Mouse (Mus musculus) Patski (cell line): ENCODE measurements around the gene Gm49384. TPM values are rescaled to one million over a fixed set of nuclear protein-coding genes. Genes with fewer than 3 reads are reported as not detected.

Experiments used
- ATAC-seq: fragments of 100-300 bp; one replicate; pipeline ENCODE4 v1.8.0; 2021
- CTCF ChIA-PET: fragments of 350-600 bp; sonication (Branson Sonifier 250); formaldehyde crosslinking; loops from one replicate; lab custom pipeline; 2022; ENCODE audit warnings: inconsistent platforms; lab: Charles Lee
- POLR2A ChIA-PET: fragments of 350-600 bp; sonication (Branson Sonifier 250); formaldehyde crosslinking; loops from one replicate; lab custom pipeline; 2022; ENCODE audit warnings: antibody characterized with exemption, inconsistent platforms; lab: Charles Lee
- DNase-seq: peaks from one replicate; pipeline ENCODE4 v3.0.0-alpha.2; 2011; ENCODE audit warnings: low read depth, low spot score
- H3K27me3 ChIP-seq: fragments of 371-371 bp; one replicate; pipeline ENCODE4 v1.5.1; 2021
- CTCF ChIP-seq: fragments of 100-300 bp; IDR thresholded peaks from one replicate; pipeline ENCODE4 v1.5.1; 2021
- in situ Hi-C: fragments of 300-500 bp; cut with MboI; formaldehyde crosslinking; loops from 3 replicates; pipeline ENCODE4 v1.11.1; 2018; ENCODE audit warnings: low pct_unique_long_range_greater_than_20kb, mixed read lengths
- polyA plus RNA-seq: library from polyadenylated mRNA; unstranded; gene quantifications from one replicate; pipeline ENCODE4 v1.2.3, GENCODE M21; 2021

The Gm49384 gene
- polyA plus RNA-seq, 1 experiment from 2014 or later, result 4.9 TPM

DNA sequence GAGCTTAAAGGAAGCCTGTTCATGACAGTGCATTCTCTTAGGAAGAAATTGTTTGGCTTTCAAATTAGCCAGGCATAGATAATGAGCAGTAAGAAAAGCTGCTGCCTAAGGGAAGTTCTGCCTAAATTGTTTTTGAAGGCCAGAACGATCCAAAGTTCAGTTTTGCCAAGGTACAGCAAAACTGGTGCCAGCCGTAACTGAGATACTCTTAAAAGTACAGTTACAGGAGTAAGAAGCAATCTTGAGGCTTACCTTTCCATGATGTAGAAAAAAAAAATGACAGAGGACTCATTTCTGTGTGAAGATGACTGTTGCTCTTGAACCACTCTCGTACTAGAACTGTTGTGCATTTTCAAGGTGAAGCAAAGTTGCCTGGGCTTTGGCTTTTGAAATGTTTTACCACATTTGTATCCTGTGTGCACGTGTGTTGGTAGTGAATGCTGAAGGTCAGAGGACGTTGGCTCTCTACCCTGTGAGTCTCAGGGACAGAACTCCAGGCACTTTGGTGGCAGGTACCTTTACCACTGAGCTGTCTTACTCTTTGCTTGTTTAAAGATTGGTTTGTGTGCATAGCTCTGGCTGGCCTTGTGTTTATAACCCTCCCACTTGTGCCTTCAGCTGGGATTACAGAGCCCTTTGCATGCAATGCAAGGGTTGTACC is 17.1 kb downstream of the Gm49384 start:
- no peaks in the 10 kb centered on the region for H3K27me3 ChIP-seq
- TF ChIP-seq CTCF, result no peak
- ChIA-PET POLR2A (no interaction called here), CTCF (no interaction called here)
- DNase-seq (no peak), ATAC-seq (no peak)
- in situ Hi-C loops, result no loop called here

DNA sequence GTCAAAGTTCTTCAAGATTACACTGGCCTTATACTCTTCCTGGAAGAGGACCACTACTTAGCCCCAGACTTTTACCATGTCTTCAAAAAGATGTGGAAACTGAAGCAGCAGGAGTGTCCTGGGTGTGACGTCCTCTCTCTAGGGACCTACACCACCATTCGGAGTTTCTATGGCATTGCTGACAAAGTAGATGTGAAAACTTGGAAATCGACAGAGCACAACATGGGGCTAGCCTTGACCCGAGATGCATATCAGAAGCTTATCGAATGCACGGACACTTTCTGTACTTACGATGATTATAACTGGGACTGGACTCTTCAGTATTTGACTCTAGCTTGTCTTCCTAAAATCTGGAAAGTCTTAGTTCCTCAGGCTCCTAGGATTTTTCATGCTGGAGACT is 18.7 kb downstream of the Gm49384 start:
- ATAC-seq, result no peak
- no peak for DNase-seq

DNA sequence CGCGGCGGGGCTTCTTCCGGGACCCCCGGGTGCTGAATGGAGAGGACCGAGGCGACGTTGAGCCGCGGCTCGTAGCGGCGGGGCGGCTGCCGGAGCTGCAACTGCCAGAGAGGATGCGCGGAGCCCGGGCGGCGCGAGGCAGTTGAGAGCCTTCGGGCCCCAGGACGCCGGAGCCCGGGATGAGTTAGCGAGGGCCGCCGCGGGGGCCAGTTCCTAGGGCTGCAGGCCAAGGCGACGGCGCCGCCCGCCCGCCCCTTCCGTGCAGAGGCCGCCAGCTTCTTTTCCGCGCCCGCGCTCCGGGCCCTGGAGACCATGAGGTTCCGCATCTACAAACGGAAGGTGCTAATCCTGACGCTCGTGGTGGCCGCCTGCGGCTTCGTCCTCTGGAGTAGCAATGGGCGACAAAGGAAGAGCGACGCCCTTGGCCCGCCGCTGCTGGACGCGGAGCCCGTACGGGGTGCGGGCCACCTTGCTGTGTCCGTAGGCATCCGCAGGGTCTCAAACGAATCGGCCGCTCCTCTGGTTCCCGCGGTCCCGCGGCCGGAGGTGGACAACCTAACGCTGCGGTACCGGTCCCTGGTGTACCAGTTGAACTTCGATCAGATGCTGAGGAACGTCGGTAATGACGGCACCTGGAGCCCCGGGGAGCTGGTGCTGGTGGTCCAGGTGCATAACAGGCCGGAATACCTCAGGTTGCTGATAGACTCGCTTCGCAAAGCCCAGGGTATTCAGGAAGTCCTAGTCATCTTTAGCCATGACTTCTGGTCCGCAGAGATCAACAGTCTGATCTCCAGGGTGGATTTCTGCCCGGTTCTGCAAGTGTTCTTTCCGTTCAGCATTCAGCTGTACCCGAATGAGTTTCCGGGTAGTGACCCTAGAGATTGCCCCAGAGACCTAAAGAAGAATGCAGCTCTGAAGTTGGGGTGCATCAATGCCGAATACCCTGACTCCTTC is 19.4 kb downstream of the Gm49384 start:
- peak; percentile 47 for ATAC-seq
- in situ Hi-C loops, result no loop called here
- DNase-seq, result no peak
- ChIA-PET CTCF (no interaction called here), POLR2A (interaction anchor here (0.6 to 1.6 kb wide), 4 partner anchors 9 to 512 kb away, joined by 3 to 6 read pairs (median 4); partner anchors contain the start of gene Gm49383)
- TF ChIP-seq CTCF, result no peak
- H3K27me3 ChIP-seq, result no peaks in the 10 kb centered on the region

More for the DNA sequence above, 18.7 kb downstream of the Gm49384 start:
- H3K27me3 ChIP-seq, result no peaks in the 10 kb centered on the region
- no peak for TF ChIP-seq CTCF
- ChIA-PET CTCF (no interaction called here), POLR2A (interaction anchor here (1.6 kb wide), 1 partner anchor 12 kb away, joined by 6 read pairs; the partner anchor contains the start of gene Gm49383)
- in situ Hi-C loops, result no loop called here

DNA sequence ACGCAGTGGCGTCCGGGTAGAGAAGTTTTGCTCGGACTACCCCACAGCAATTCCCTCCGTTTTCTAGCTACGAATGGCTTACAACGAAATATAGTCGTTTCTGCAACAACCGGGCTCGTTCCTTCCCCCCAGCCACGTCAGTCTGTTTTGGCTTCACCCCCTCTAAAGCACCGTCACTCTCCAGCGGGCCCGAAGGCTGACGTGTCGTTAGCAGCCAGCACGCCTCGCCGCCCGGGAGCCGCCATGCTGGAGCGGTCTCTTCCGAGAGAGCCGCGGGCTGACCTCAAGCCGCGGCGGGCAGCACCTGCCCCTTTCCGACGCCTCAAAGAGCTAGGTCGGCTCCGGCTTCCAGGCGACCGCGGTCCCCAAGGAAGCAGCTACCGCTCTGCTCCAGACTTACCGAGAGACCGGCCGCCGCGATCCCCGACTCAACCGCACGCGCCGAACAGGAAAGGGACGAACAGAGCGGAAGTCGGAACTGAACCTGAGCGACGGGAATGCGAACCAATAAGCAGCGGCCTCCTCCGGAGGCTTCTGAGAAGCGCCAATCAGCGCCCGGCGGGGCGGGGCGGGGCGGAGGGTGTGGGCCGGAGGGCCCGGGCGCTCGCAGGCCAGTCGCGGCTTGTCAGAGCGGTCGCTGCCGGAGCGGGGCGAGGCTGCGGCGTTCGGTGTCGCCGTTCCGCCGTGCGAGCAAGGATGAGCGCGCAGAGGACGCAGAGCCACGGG is 20.3 kb downstream of the Gm49384 start, which contains the start of the genes Rpl36al and Mgat2:
Rpl36al (minus strand) TSS at position 501 of the 726 bp plus-strand sequence.
Mgat2 (plus strand) TSS at position 575 of the 726 bp plus-strand sequence.
- POLR2A ChIA-PET, result interaction anchor here (0.6 to 1.6 kb wide), 4 partner anchors 8 to 511 kb away, joined by 3 to 6 read pairs (median 4); partner anchors contain the start of gene Gm49383
- in situ Hi-C loops, result no loop called here

DNA sequence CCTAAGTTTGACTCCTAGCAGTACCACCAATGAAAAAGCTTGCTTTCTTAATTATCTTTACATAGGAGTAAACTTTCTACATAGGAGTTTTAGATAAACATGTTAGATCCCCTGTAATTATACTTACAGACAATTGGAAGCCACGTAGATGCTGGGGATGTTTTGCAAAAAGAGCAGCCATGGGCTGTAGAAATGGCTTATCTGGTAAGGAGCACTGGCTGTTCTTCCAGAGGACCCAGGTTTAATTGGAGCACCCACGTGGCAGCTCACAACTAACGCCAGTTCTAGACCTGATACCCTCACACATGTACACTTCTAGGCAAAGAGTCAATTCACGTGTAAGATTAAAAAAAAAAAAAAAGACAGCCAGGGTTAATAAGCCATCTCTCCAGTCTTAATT is 22.3 kb downstream of the Gm49384 start:
- CTCF ChIA-PET, result no interaction called here
- POLR2A ChIA-PET, result no interaction called here
- no peak for DNase-seq
- no peaks in the 10 kb centered on the region for H3K27me3 ChIP-seq
- in situ Hi-C loops, result no loop called here
- no peak for TF ChIP-seq CTCF
- ATAC-seq, result no peak

More for the DNA sequence above, 20.3 kb downstream of the Gm49384 start, which contains the start of the genes Rpl36al and Mgat2:
- TF ChIP-seq CTCF, result no peak
- H3K27me3 ChIP-seq, result no peaks in the 10 kb centered on the region
- DNase-seq (peak; percentile 89), ATAC-seq (peak; percentile 98)
- CTCF ChIA-PET, result no interaction called here

DNA sequence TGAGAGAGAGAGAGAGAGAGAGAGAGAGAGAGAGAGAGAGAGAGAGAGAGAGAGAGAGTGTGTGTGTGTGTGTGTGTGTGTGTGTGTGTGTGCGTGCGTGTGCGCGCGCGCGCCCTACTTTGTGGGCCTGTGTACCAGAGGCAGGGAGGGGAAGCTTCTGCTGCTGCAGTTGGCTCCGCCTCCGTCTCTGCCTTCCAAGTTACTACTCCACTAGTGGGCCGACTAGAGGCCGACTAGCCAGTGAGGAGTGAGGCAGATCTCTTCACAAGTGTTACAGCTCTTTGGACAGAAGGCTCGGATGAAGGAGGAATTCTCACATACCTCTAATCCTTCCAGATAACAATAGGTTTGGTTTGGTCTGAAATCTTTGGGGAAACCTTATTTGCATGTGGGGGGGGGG is 24.7 kb downstream of the Gm49384 start:
- no peak for ATAC-seq
- ChIA-PET POLR2A (no interaction called here), CTCF (no interaction called here)
- DNase-seq, result no peak
- TF ChIP-seq CTCF, result no peak
- H3K27me3 ChIP-seq, result no peaks in the 10 kb centered on the region
- in situ Hi-C loops, result no loop called here

DNA sequence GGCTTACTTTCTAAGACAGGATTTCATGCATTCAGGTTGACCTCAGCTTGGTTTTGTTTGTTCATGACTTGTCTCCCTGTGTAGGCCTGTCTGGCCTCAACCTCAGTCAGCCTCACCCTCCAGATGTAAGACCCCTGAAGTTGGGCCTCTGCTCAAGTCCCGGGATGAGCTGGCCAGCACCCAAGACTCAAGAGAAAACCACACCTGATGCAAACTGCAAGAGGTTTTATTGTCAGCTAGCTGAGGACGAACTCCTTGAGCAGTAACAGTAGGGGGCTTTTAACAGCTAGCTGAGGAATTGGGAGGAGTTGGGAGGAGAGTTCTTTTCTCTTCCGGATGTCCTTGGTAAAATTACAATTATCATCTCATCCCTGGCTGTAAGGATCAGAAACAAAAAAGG is 26.5 kb downstream of the Gm49384 start:
- ATAC-seq (no peak), DNase-seq (no peak)
- CTCF ChIA-PET, result no interaction called here
- no peak for TF ChIP-seq CTCF
- POLR2A ChIA-PET, result no interaction called here
- no peaks in the 10 kb centered on the region for H3K27me3 ChIP-seq
- in situ Hi-C loops, result no loop called here

DNA sequence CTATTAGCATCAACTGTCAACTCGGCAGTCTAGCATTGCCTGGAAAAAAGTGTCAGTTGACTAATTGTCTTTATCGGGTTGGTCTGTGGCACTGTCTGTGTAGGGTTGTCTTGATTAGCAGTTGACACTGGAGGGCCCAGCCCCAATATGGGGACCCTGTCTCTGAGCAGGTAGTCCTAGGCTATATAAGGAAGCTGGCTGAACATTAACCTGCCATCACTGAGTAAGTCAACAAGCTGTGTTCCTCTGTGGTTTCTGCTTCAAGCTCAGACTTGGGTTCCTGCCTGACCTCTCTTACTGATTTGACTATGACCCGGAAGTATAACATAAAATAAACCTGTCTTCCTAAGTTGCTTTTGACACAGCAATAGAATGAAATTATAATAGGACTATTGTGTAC is 28.1 kb downstream of the Gm49384 start:
- ChIA-PET CTCF (no interaction called here), POLR2A (interaction anchor here (1.5 kb wide), 1 partner anchor 8 kb away, joined by 4 read pairs; the partner anchor contains the start of genes Mgat2 and Rpl36al)
- TF ChIP-seq CTCF, result no peak
- DNase-seq (no peak), ATAC-seq (no peak)
- in situ Hi-C loops, result no loop called here
- no peaks in the 10 kb centered on the region for H3K27me3 ChIP-seq

DNA sequence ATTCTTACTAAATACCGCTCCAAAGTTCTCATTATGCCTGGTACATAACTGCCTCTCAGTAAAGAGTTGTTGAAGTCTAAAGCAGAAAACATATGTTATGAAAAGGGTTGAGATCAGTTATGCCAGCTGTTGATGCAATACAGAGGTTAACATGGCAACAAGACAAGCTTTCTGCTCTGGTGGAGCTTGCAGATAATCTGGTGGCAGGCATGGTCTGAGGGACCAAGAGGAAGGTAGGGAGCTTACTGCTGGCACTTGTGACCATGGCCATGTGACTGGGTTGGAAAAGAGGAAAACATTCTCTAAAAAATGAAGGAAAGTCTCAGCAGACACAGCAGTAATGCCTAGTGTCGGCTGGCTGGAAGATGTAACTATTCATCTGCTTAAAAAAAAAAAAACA is 32.8 kb downstream of the Gm49384 start:
- no peak for ATAC-seq
- POLR2A ChIA-PET, result no interaction called here
- in situ Hi-C loops, result no loop called here
- CTCF ChIA-PET, result no interaction called here
- no peaks in the 10 kb centered on the region for H3K27me3 ChIP-seq
- no peak for DNase-seq
- no peak for TF ChIP-seq CTCF

DNA sequence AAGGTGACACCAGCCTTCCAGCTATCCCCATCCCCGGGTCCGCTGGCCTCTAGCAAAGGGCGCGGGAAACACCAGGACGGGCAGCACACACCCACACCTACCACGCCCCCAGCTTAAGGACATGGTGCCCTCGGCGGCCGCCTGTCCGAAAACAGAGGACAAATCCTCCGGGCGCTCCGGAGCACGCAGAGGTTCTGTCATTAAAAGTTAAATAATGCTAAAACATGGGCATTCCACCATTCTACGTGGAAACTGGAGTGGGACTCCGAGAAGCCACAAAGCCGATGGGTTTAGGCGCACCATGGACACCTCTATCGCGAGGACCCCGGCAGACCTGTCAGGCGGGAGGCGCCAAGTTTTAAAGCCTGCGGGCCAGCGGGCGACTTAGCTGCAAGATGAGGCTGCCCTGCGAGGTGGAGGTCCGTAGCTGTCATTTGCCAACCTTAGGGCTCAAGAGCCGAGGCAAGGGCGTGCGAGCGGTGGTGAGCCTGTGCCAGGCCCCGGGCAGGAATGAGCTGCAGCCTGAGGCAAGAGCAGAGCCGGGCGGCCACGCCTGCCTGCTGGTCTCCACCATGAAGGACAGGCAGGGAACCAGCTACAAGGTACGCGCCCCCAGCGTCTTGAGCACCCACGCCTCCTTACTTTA is 35.5 kb downstream of the Gm49384 start, which contains the start of gene Lrr1:
Lrr1 (plus strand) TSS at position 354 of the 646 bp plus-strand sequence.
- CTCF ChIA-PET, result no interaction called here
- in situ Hi-C loops, result no loop called here
- ATAC-seq, result peak; percentile 85

More for the DNA sequence above, 35.5 kb downstream of the Gm49384 start, which contains the start of gene Lrr1:
- POLR2A ChIA-PET, result no interaction called here
- no peak for DNase-seq
- no peak for TF ChIP-seq CTCF
- no peaks in the 10 kb centered on the region for H3K27me3 ChIP-seq
